In the genomic region with DNA sequence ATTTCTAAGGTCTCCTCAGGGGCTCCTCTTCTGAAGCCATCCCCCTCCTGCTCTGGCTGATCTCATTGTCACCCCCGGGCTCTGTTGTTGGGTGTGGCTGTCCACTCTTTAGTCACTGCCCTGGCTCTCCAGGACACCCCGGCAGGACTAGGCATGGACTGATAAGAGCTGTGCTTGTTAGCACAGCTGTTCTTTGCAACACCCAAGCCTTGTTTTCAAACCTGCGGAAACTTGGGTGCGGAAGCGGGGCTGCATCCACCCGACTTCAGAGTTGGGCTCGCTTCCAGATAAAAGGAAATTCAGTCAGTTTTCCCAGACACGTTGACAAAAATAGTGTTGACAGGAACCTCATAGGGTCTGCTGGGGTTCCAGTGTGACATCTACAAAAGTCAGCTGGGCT, we compare ENCODE assay signal across 12 mouse cellular contexts. TPM values are rescaled to one million over a fixed set of nuclear protein-coding genes. Genes with fewer than 3 reads are reported as not detected.
DNase-seq lines count a peak whose midpoint lies in the region; ATAC-seq and TF ChIP-seq lines count a peak whose summit lies in the region.
"Had no signal": no experiment of that assay in that cellular context is flagged by ENCODE, and none has a peak within 500 bp of the region (broad histone marks: within the 10 kb centered on the region; RNA-seq: fewer than 3 reads in every experiment).

No protein-coding gene starts in this region.

- no peaks in the 10 kb centered on the region for H3K27me3 ChIP-seq in G1E (ENCODE audit: insufficient read depth, low read length)
- H3K27me3 ChIP-seq in liver, postnatal 0 days (ENCODE audit: insufficient read depth, low read length) = no peaks in the 10 kb centered on the region
- H3K27me3 ChIP-seq: limb, embryonic 15.5 days had no signal

- 0 out of 2 replicates have a peak overlapping the region, but pooled peaks have one; percentile 11 for H3K4me2 ChIP-seq in liver, postnatal 0 days (ENCODE audit: low read depth, low read length)
- H3K4me2 ChIP-seq: limb, embryonic 15.5 days had no signal

- WGBS in liver, postnatal 0 days (ENCODE audit: insufficient replicate concordance) = 40% methylated on average over 8 of the region's 8 CpGs

- H3K4me3 ChIP-seq in G1E (ENCODE audit: low read depth, low read length) = peak overlapping the region; percentile 41; the same call in 1 of the 2 replicates
- H3K4me3 ChIP-seq in liver, postnatal 0 days (ENCODE audit: low read depth, low read length) = no peak overlapping the region
- H3K4me3 ChIP-seq: limb, embryonic 15.5 days; myocyte had no signal

- H3K9me3 ChIP-seq in G1E (replicated peaks) = no peaks in the 10 kb centered on the region
- H3K9me3 ChIP-seq in liver, postnatal 0 days (ENCODE audit: low read length) = no peaks in the 10 kb centered on the region
- H3K9me3 ChIP-seq: limb, embryonic 15.5 days had no signal

- H3K36me3 ChIP-seq in G1E (replicated peaks) = peaks cover 34% of the 10 kb centered on the region
- H3K36me3 ChIP-seq in liver, postnatal 0 days (replicated peaks; ENCODE audit: insufficient read depth, low read length) = no peaks in the 10 kb centered on the region
- H3K36me3 ChIP-seq: limb, embryonic 15.5 days had no signal

- ATAC-seq in G1E (ENCODE audit: extremely low read depth, insufficient number of reproducible peaks, low FRiP score, poor library complexity, severe bottlenecking) = 0 out of 2 replicates have a peak, but pooled peaks have one; percentile 25
- ATAC-seq in liver, postnatal 0 days = 0 out of 2 replicates have a peak, but pooled peaks have one; percentile 18
- ATAC-seq: inflammation-experienced regulatory T-cells, adult 6 months had no signal

- intact Hi-C loops in heart, postnatal 25 days (cut with DNase I) = loop anchor here (2.0 to 5.0 kb wide), 2 partner anchors 27 to 55 kb away; partner anchors contain the start of gene Podxl

- TF ChIP-seq EP300 in liver, postnatal 0 days (IDR thresholded peaks at IDR 0.05; ENCODE audit: low read depth) = no peak

- peak; percentile 23 for DNase-seq in adrenal gland, adult 8-10 months
- DNase-seq in adrenal gland, postnatal 4 days (ENCODE audit: low spot score in 2 of 2) = no peak
- no peak for DNase-seq in G1E (ENCODE audit: low spot score)
- DNase-seq in heart, postnatal 25 days (ENCODE audit: low spot score) = peak; percentile 73
- no peak for DNase-seq in liver, postnatal 0 days
- no peak for DNase-seq in thymus, postnatal 36 days
- no peak for DNase-seq in urinary bladder, postnatal 14 days (ENCODE audit: low spot score)
- DNase-seq in layer of hippocampus, adult 11-12 months (ENCODE audit: low spot score) = no peak
- DNase-seq: right cerebral cortex, postnatal 25 days had no signal

- no peak overlapping the region for H3K9ac ChIP-seq in liver, postnatal 0 days (replicated peaks)
- H3K9ac ChIP-seq: limb, embryonic 15.5 days had no signal

- no peak overlapping the region for H3K27ac ChIP-seq in liver, postnatal 0 days (ENCODE audit: low read depth)
- H3K27ac ChIP-seq: limb, embryonic 15.5 days had no signal

- TF ChIP-seq CTCF in G1E (IDR thresholded peaks at IDR 0.05; ENCODE audit: low read depth, low read length) = no peak
- TF ChIP-seq CTCF in liver, postnatal 0 days (IDR thresholded peaks at IDR 0.05; ENCODE audit: low read depth) = no peak

- peaks cover 86% of the 10 kb centered on the region for H3K4me1 ChIP-seq in G1E (ENCODE audit: insufficient read depth, low read depth, low read length)
- peaks cover 29% of the 10 kb centered on the region for H3K4me1 ChIP-seq in liver, postnatal 0 days (ENCODE audit: insufficient read depth)

RNA-seq across cellular contexts. Expression of gene Podxl, which starts 53.6 kb away (rescaled TPM):
- 10 to 100 TPM; 37.3 to 73.1 (median 61.3) TPM for total RNA-seq in adrenal gland, adult 8-10 months (2022)
- total RNA-seq in adrenal gland, postnatal 4 days (2021) = 10 to 100 TPM; 51.6 to 82.9 TPM
- total RNA-seq in G1E (2014; fragmentation: Nextera tagmentation) (45.3 and 59.2 TPM in 2 replicates), G1E (2017) (42.3 and 46.1 TPM in 2 replicates)
- polyA plus RNA-seq in G1E (2012) = 49.7 and 61.2 TPM in 2 replicates
- total RNA-seq in heart, postnatal 25 days (2021) = 10 to 100 TPM; 77.2 to 94.5 TPM
- polyA plus RNA-seq in liver, postnatal 0 days (2015; fragmentation: Nextera tagmentation; extraction: Ambion mirVana) = 1.5 and 2.8 TPM in 2 replicates

Comparison
In these comparisons a context has a peak if more than half of its experiments do, and no peak if none do; other contexts are left out.
1. DNase-seq: peak in adrenal gland, adult 8-10 months (single experiment) and heart, postnatal 25 days (single experiment); none in adrenal gland, postnatal 4 days (0 of 2), G1E (single experiment), liver, postnatal 0 days (single experiment), thymus, postnatal 36 days (0 of 2), urinary bladder, postnatal 14 days (single experiment) and layer of hippocampus, adult 11-12 months (single experiment).